Mouse (Mus musculus) fat pad, adult 2 months (tissue): ENCODE results near the gene Olfr449.

Experiments used
- DNase-seq: peaks from one replicate; pipeline ENCODE4 v3.0.0-alpha.2; 2011; ENCODE audit warnings: low read depth, low spot score; ENCODE audit errors: extremely low read depth

Olfr449 gene

DNA sequence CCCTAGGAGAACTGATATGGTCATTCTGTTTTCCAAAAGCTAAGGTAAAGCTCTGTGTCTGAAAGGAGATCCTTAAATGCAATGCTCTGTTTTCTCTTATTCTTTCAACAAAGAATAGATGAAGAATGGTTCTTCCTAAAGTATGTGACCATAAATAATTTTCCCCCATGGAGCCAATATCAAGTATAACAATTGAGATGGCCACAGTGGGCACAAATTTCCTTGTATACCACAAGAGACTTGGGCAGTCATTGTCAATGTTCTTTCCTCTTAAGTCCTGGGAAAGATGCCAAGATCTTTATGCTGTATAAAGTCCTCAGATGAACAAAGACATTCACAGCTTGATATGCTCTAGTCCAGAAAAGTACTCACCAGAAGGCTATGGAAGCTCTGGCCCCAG, at the start of gene Olfr449:
Olfr449 (plus strand) TSS at position 301 of the 400 bp plus-strand sequence.
- DNase-seq: no peak

DNA sequence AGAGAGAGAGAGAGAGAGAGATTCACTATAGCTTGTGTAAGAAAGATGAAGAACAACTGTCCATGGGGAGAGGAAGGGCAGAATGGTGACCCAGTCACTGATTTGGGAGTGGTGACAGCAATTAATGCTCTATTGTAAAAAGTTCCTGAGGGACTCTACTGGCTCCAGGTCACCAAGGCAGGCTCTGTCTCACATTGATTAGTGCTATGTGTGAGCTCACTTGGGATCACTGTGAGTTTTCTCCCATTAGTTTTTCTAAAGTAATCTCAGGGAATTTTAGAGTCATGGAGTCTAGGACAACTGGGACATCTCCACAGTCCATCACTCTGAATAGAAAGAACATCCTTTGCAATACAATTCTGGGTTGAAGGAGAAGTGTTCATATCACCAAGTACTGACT, 49.4 kb upstream of the Olfr449 start, which contains the start of gene Olfr452:
Olfr452 (plus strand) TSS at position 301 of the 400 bp plus-strand sequence.
- DNase-seq: no peak

DNA sequence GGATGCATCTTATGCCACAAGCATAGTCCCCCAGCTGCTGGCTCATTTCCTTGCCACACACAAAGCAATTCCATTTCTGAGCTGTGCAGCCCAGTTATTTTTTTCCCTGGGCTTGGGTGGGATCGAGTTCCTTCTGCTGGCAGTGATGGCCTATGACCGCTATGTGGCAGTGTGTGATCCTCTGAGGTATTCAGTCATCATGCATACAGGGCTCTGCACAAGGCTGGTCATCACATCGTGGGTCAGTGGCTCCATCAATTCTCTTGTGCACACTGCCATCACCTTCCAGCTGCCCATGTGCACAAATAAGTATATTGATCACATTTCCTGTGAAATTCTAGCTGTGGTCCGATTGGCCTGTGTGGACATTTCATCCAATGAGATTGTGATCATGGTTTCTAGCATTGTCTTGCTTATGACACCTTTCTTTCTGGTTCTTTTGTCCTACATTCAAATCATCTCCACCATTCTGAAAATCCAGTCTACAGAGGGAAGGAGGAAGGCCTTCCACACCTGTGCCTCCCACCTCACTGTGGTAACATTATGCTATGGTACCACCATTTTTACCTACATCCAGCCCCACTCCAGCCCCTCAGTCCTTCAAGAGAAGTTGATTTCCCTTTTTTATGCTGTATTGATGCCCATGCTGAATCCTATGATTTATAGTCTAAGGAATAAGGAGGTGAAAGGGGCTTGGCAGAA, 43.8 kb upstream of the Olfr449 start:
- DNase-seq: no peak

DNA sequence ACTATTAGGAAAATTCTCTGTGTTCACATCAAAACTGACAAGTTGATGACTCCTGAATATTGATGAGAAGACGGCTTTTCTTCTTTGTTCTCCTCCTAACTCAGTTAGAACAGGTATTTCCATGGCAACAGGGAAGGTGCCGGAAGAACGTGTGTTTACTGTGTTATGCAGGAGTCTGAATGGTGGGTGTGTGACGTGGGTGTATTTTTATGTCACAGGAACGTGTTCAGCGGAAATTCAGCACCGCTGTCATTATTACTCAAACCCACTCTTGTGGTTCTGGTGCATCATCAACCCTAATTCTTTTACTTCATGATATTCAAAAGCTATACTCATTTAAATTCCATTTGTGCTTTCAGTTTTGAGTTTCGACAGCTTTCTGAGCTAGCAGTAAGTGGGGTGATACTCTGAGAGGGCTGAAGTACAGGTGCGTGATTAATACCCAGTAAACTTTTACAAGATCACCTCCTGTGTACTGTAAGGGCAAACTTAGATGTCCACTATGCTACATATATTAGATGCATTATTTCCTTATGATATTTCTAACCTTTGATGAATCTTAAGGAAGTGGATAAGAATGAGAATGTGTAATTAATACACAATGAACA, 43.1 kb upstream of the Olfr449 start:
- no peak for DNase-seq

DNA sequence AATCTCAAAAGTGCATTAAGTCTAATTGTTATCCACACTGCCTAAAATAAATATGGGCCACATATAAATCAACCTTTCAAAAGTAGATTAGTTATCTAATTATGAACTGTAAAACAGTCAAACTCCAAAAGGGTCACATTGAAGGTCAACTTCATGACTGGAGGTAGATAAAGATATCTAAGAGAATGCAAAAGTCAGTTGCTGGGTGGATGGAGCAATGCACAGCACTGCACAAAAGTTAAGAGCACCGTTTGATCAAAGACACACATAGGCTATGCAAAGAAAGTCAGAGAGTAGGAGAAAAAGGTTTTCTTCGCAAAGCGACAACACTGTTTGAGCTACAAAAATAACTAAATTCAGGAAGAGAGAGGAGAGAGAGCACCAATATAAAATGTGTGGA, 39.2 kb upstream of the Olfr449 start:
- no peak for DNase-seq

DNA sequence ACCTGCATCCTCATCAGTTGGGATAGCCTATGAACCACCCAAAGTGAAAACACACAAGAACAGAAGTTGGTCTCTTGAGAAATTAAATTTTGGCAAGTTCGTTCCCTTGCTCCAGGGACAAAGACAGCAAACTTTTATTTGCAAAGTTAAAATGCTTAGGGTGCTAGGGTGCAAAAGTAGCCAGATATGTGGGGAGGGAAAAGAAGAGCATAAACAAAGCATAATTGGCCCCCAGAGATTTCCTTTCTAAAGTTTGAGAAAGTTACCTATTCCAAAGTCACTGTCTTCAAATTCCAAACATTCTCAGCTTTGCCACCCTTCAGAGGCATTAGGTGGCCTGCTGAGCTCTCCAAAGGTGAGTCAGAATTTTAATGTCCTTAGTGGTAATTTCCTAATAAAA, 22.5 kb upstream of the Olfr449 start, which contains the start of gene Olfr450:
Olfr450 (plus strand) TSS at position 301 of the 400 bp plus-strand sequence.
- no peak for DNase-seq

DNA sequence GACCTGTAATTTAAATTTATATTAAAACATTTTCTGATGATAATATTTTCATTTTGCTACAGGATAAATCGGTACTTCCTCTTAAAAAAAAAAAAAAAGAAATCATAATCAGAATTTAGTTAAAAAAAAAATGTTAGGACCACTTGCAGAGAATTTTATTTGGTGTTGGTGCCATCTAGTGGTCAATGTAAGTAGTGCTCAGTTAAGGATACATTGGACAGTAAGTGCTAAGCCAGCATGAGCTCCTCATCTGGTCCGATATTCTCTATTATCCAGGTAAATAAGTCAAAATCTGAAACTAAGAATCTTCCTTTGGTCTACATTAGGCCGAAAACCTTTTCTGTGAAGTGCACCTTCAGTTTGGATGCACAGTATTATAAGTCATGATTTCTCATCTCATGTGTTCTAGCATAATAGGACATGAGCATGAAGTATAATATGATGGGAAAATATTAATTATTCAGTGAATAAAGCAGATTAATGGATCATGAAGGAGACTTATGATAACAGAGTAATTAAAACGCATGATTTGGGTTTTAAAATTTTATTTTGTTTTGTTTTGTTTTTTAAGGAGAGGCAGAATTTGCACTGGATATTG, 26.1 kb downstream of the Olfr449 start:
- DNase-seq: no peak

DNA sequence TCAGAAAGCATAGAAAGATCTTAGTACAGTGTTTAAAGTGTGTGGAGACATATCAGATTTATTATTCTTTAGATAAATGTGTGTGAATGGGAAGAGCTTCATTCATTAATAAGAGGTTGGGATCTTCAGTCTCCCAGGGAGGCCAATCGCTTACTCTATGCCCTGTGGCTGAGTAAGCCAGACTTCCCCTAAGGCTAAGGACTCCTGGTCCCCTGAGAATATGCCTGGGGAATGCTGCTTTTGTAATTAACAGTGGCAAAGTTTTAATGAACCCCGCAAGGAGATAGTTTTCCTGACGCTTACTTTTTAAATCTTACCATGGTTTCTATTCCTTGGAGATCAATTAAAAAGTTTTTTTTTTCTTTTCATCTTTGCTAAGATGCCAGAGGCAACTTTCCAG, 35.5 kb downstream of the Olfr449 start:
- no peak for DNase-seq

DNA sequence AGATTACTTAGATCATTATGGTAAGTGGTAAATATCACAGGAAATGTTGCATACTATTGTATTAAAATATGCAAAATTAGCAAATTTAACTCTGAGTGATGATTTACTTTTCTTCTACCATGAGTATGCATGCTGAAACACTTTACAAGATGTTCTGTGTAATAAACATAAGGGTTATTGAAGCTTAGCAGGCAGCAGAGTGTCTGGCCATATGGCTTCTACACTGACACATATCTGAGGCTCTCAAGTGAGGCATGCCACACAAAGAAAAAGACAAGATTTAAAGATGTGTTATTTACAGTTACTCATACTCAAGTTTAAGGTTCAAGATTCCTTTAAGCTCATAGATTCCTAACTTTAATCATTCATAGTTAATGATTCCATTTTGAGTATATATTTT, 42.1 kb downstream of the Olfr449 start:
- DNase-seq: no peak
